In genomic region chr17:13744824-13745223, GRCm38 (mm10) we compare ENCODE assay signal across 7 mouse cellular contexts. TPM values are rescaled to one million over a fixed set of nuclear protein-coding genes. Genes with fewer than 3 reads are reported as not detected.
DNase-seq lines count a peak whose midpoint lies in the region; ATAC-seq lines count a peak whose summit lies in the region.

No protein-coding gene starts in this region.

- no peak overlapping the region for H3K9ac ChIP-seq in embryonic facial prominence, embryonic 14.5 days (ENCODE audit: low read depth, low read length)
- no peak overlapping the region for H3K9ac ChIP-seq in intestine, embryonic 14.5 days (ENCODE audit: low read length)

- no peaks in the 10 kb centered on the region for H3K27me3 ChIP-seq in embryonic facial prominence, embryonic 14.5 days (replicated peaks; ENCODE audit: control insufficient read depth, insufficient read depth, low read length)
- H3K27me3 ChIP-seq in intestine, embryonic 14.5 days (replicated peaks; ENCODE audit: control insufficient read depth, insufficient read depth, low read length), result no peaks in the 10 kb centered on the region

- no peak overlapping the region for H3K4me2 ChIP-seq in embryonic facial prominence, embryonic 14.5 days (ENCODE audit: low read depth, low read length)
- no peak overlapping the region for H3K4me2 ChIP-seq in intestine, embryonic 14.5 days (ENCODE audit: low read length)

- H3K36me3 ChIP-seq in embryonic facial prominence, embryonic 14.5 days (ENCODE audit: control insufficient read depth, insufficient read depth, low read length), result no peaks in the 10 kb centered on the region
- H3K36me3 ChIP-seq in intestine, embryonic 14.5 days (ENCODE audit: control insufficient read depth, insufficient read depth, low read length), result no peaks in the 10 kb centered on the region

- ATAC-seq in embryonic facial prominence, embryonic 14.5 days (ENCODE audit: low read depth), result no peak
- ATAC-seq in intestine, embryonic 14.5 days (replicated peaks; ENCODE audit: low FRiP score, low TSS enrichment, low read depth), result no peak
- no peak for ATAC-seq in CD4-positive, CD25-positive, alpha-beta regulatory T cell, adult 4 months

- H3K27ac ChIP-seq in embryonic facial prominence, embryonic 14.5 days (replicated peaks; ENCODE audit: low read depth, low read length), result no peak overlapping the region
- 0 out of 2 replicates have a peak overlapping the region, but pooled peaks have one; percentile 82 for H3K27ac ChIP-seq in intestine, embryonic 14.5 days (ENCODE audit: low read depth)

- no peak overlapping the region for H3K4me3 ChIP-seq in embryonic facial prominence, embryonic 14.5 days (ENCODE audit: low read depth, low read length)
- no peak overlapping the region for H3K4me3 ChIP-seq in intestine, embryonic 14.5 days (ENCODE audit: low read depth, low read length)

- no peaks in the 10 kb centered on the region for H3K9me3 ChIP-seq in embryonic facial prominence, embryonic 14.5 days (ENCODE audit: control insufficient read depth, low read length)
- no peaks in the 10 kb centered on the region for H3K9me3 ChIP-seq in intestine, embryonic 14.5 days (ENCODE audit: control insufficient read depth, low read length)

- 37% methylated on average over 4 of the region's 4 CpGs for WGBS in embryonic facial prominence, embryonic 14.5 days
- WGBS in intestine, embryonic 14.5 days, result 49% methylated on average over 4 of the region's 4 CpGs

- peak; percentile 48 for DNase-seq in retina, postnatal 1 day
- no peak for DNase-seq in retina, embryonic 14.5 days (ENCODE audit: low spot score)
- peak; percentile 78 for DNase-seq in embryonic facial prominence, embryonic 14.5 days (ENCODE audit: low spot score)
- DNase-seq in intestine, embryonic 14.5 days (ENCODE audit: low spot score), result peak; percentile 57
- DNase-seq in lung, postnatal 14 days, result peak; percentile 82
- no peak for DNase-seq in embryo, embryonic 9.5 days (ENCODE audit: extremely low spot score)

- H3K4me1 ChIP-seq in embryonic facial prominence, embryonic 14.5 days (ENCODE audit: control insufficient read depth, insufficient read depth, low read length), result peaks cover 6% of the 10 kb centered on the region
- peaks cover 24% of the 10 kb centered on the region for H3K4me1 ChIP-seq in intestine, embryonic 14.5 days (replicated peaks; ENCODE audit: control insufficient read depth, insufficient read depth, low read length)

RNA-seq across cellular contexts. Expression of gene Afdn, which starts 15.5 kb away (rescaled TPM):
- 65.8 and 69.3 TPM in 2 replicates for polyA plus RNA-seq in embryonic facial prominence, embryonic 14.5 days (2014; fragmentation: Nextera tagmentation; extraction: Ambion mirVana)
- 75.1 and 86.2 TPM in 2 replicates for polyA plus RNA-seq in intestine, embryonic 14.5 days (2014; fragmentation: Nextera tagmentation; extraction: Ambion mirVana)
- 1 to 10 TPM; 1.5 to 4.1 TPM for polyA plus RNA-seq in CD4-positive, CD25-positive, alpha-beta regulatory T cell, adult 4 months (2017; shearing (Covaris generic))

RNA-seq across cellular contexts. Expression of gene Tcte2, which starts 16.8 kb away (rescaled TPM):
- polyA plus RNA-seq in embryonic facial prominence, embryonic 14.5 days (2014; fragmentation: Nextera tagmentation; extraction: Ambion mirVana), result 3.2 and 4.6 TPM in 2 replicates
- polyA plus RNA-seq in intestine, embryonic 14.5 days (2014; fragmentation: Nextera tagmentation; extraction: Ambion mirVana), result 3.4 and 5.2 TPM in 2 replicates
- not detected for polyA plus RNA-seq in CD4-positive, CD25-positive, alpha-beta regulatory T cell, adult 4 months (2017; shearing (Covaris generic))

Comparison
In these comparisons a context has a peak if more than half of its experiments do, and no peak if none do; other contexts are left out.
1. DNase-seq: peak in retina, postnatal 1 day (single experiment), embryonic facial prominence, embryonic 14.5 days (single experiment), intestine, embryonic 14.5 days (single experiment) and lung, postnatal 14 days (single experiment); none in retina, embryonic 14.5 days (single experiment) and embryo, embryonic 9.5 days (single experiment).
2. RNA of gene Afdn, which starts 15.5 kb away (polyA plus RNA-seq): 75.1 to 86.2 TPM in intestine, embryonic 14.5 days and 65.8 to 69.3 TPM in embryonic facial prominence, embryonic 14.5 days; 1.5 to 4.1 TPM in CD4-positive, CD25-positive, alpha-beta regulatory T cell, adult 4 months; every median in the first group is over 10 times any median in the second.